Mouse (Mus musculus) liver, postnatal 0 days (tissue): ENCODE results near the gene Cited2.

Experiments
- CTCF ChIP-seq: sonication (generic); IDR thresholded peaks from 2 replicates; pipeline ENCODE4 v1.5.1; 2016; ENCODE audit warnings: antibody characterized with exemption, low read depth
- EP300 ChIP-seq: IDR thresholded peaks from 2 replicates; pipeline ENCODE4 v1.6.1; 2016; ENCODE audit warnings: antibody characterized with exemption, low read depth, mild to moderate bottlenecking

DNA sequence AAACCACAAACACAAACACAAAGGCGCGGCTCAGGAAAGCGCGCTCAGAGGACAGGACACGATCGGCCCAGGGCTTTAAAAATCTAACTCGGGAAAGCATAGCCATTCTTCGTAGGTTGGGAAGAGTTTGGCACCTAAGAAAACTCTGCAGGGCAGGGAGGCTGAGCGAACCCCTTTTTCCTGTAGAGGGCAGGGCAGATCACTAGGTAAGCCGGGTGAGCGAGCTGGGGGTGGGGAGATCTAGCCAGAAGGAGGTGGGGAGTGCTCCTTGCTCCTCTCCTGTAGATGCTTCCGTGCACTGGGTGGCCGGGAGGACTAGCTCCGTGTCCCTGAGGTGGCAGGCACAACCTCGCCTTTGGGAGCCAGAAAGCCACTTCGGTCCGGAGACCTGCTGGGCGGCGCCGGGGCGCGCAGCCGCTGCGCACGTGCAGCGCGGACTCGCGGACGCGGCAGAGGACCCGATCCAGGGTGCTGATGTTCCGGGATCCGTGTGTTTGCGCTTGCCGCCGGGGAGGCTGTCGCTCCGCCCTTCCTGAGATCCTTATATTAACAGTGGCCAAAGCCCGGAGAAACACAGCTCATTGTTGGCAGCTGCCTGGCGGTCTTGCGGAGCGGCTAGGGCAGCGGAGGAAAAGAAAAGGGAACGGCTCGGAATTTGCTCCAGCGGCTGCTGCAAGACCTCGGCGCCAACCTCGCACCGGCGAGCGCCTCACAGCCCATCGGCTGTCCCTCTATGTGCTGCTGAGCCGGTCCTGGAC is at the start of gene Cited2:
- TF ChIP-seq CTCF (peak; percentile 56), EP300 (0 out of 2 replicates have a peak, but pooled peaks have one; percentile 50)
